In the genomic region with DNA sequence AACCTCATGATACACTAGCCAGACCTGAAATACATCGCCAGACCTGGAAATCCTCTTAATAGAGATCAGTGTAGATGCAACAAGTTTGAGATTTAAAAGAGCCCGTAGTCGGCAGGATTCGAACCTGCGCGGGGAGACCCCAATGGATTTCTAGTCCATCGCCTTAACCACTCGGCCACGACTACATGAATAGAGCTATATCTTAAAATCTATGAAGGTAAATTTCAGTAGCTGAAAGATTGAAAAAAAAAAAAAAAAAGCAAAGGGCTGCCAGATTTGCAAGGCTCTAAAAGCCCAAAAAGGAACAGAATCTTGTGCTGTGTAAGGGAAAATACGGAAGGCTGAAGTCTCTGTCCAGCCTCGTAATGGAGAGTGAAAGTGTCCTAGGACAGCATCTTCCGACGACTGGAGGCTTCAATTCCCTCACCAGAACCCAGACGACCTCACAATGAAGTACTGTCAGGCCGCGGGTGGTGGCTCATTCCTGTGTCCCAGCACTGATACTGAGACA, we compare ENCODE assay signal across 8 mouse cellular contexts. TPM values are rescaled to one million over a fixed set of nuclear protein-coding genes. Genes with fewer than 3 reads are reported as not detected.
A peak's percentile ranks its signal among the peaks of the same experiment; 100 is the strongest.
DNase-seq lines count a peak whose midpoint lies in the region.

No protein-coding gene starts in this region.

- H3K27me3 ChIP-seq in embryonic facial prominence, embryonic 10.5 days (replicated peaks; ENCODE audit: low read depth, poor library complexity, severe bottlenecking): no peaks in the 10 kb centered on the region
- no peaks in the 10 kb centered on the region for H3K27me3 ChIP-seq in midbrain, embryonic 10.5 days (ENCODE audit: low read depth, poor library complexity, severe bottlenecking)

- H3K27ac ChIP-seq in embryonic facial prominence, embryonic 10.5 days (replicated peaks): peak overlapping the region; percentile 67
- no peak overlapping the region; the same call in 1 of the 2 replicates for H3K27ac ChIP-seq in midbrain, embryonic 10.5 days (replicated peaks)

- peak; percentile 75 to 78 for DNase-seq in adrenal gland, adult 18-20 months (ENCODE audit: low spot score in 2 of 2)
- DNase-seq in embryonic facial prominence, embryonic 10.5 days (ENCODE audit: low spot score): peak; percentile 85
- peak; percentile 97 for DNase-seq in heart, adult 11 months
- DNase-seq in kidney, adult 11 months: peak; percentile 77
- DNase-seq in left cerebral cortex, postnatal 4 days: peak; percentile 78
- DNase-seq in midbrain, embryonic 10.5 days (ENCODE audit: low spot score): peak; percentile 76
- DNase-seq in right cerebral cortex, postnatal 36 days (ENCODE audit: low spot score in 2 of 2): peak; percentile 86 to 88
- peak; percentile 80 for DNase-seq in yolk sac, embryonic 10.5 days (ENCODE audit: low spot score)

- intact Hi-C loops in left cerebral cortex, postnatal 4 days (cut with DNase I): loop anchor here (5.0 to 10.0 kb wide), 3 partner anchors 36 to 1574 kb away; no protein-coding TSS in a partner anchor

- H3K9me3 ChIP-seq in embryonic facial prominence, embryonic 10.5 days: no peaks in the 10 kb centered on the region
- no peaks in the 10 kb centered on the region for H3K9me3 ChIP-seq in midbrain, embryonic 10.5 days (replicated peaks)

- no peaks in the 10 kb centered on the region for H3K36me3 ChIP-seq in embryonic facial prominence, embryonic 10.5 days (replicated peaks)
- H3K36me3 ChIP-seq in midbrain, embryonic 10.5 days: no peaks in the 10 kb centered on the region

- peaks cover 19% of the 10 kb centered on the region for H3K4me1 ChIP-seq in embryonic facial prominence, embryonic 10.5 days
- peaks cover 20% of the 10 kb centered on the region for H3K4me1 ChIP-seq in midbrain, embryonic 10.5 days

- peak overlapping the region; percentile 63 for H3K4me3 ChIP-seq in embryonic facial prominence, embryonic 10.5 days
- peak overlapping the region; percentile 62 for H3K4me3 ChIP-seq in midbrain, embryonic 10.5 days

- under 1% methylated on average over 16 of the region's 16 CpGs for WGBS in embryonic facial prominence, embryonic 10.5 days
- WGBS in midbrain, embryonic 10.5 days: under 1% methylated on average over 16 of the region's 16 CpGs

RNA-seq across cellular contexts. Expression of gene Zfp184, which starts 4.0 kb away (rescaled TPM):
- 1 to 10 TPM in 1 of 2 experiments, under 1 TPM in 1; 0.80 to 1.5 TPM for total RNA-seq in adrenal gland, adult 18-20 months (2021)
- polyA plus RNA-seq in embryonic facial prominence, embryonic 10.5 days (2016; fragmentation: Nextera tagmentation; extraction: Ambion mirVana): 23.1 and 24.9 TPM in 2 replicates
- total RNA-seq in left cerebral cortex, postnatal 4 days (2021): 10 to 100 TPM; 12.1 to 14.0 TPM
- polyA plus RNA-seq in midbrain, embryonic 10.5 days (2016; fragmentation: Nextera tagmentation; extraction: Ambion mirVana): 23.8 and 24.8 TPM in 2 replicates

RNA-seq across cellular contexts. Expression of gene Pom121l2, which starts 40.1 kb away (rescaled TPM):
- not detected for total RNA-seq in adrenal gland, adult 18-20 months (2021)
- polyA plus RNA-seq in embryonic facial prominence, embryonic 10.5 days (2016; fragmentation: Nextera tagmentation; extraction: Ambion mirVana): 0.06 TPM in 1 of 2 replicates, not detected in the other
- total RNA-seq in left cerebral cortex, postnatal 4 days (2021): under 1 TPM in 1 of 2 experiments, not detected in 1; 0.12 TPM
- 0.11 TPM in 1 of 2 replicates, not detected in the other for polyA plus RNA-seq in midbrain, embryonic 10.5 days (2016; fragmentation: Nextera tagmentation; extraction: Ambion mirVana)

Comparison
In these comparisons a context has a peak if more than half of its experiments do, and no peak if none do; other contexts are left out.
1. RNA of gene Zfp184, which starts 4.0 kb away (total RNA-seq): 12.1 to 14.0 TPM in left cerebral cortex, postnatal 4 days; 0.80 to 1.5 TPM in adrenal gland, adult 18-20 months; every median in the first group is over 4 times any median in the second.
2. Peak in every context shown above with its lines, with median percentiles within 50 percentile points of each other: DNase-seq.